Mouse (Mus musculus) central nervous system, embryonic 11.5 days (tissue): ENCODE data around the gene Timeless. TPM values are rescaled to one million over a fixed set of nuclear protein-coding genes. Genes with fewer than 3 reads are reported as not detected.

ENCODE experiments used
- polyA plus RNA-seq: library from polyadenylated mRNA; depleted of rRNA; stranded (reverse); fragments of >200 nt; gene quantifications from 2 replicates; pipeline ENCODE4 v1.2.3, GENCODE M21; 2012; rRNA removed

Gene Timeless
- 42.7 and 53.6 TPM in 2 replicates for polyA plus RNA-seq

DNA sequence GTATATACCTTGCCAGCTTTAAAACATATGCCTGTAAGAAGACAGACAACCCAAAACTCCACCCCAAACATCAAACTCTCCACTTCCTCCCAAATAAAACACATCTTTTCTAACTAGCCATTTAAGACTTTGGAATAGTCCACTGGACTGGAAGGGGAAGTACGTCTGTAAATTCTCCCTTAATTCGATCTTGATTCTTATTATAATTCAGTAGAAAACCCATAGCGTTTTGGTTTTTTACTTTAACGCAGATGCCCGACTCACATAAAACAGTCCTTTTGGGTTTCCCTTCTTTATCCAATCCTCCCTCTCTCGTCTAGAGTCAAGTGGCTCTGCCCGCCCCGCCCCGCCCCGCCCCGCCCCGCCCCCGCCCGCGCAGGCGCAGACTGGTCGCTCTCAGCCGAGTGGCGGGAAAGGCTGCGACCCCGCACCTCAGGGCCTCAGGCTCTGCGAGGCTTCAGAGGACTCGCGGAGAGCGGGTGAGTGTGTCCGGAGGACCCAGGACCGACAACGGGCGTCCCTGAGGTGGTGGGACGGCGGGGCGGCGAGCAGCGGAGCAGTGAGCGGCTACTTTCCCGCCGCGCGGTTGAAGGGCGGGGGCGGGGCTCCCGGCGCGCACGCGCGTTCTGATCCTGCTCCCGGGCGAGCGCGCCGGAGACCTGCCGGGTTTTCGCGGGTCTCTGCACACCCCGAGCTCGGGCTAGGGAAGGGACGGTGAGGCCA is at the start of gene Timeless:
Gene Timeless (plus strand): TSS at position 369 of the 723 bp plus-strand sequence.

GRCm38 (mm10) chr10:128194024-128194550 is 37.8 kb upstream of the Timeless start, which contains the start of gene Gls2:
TSS of gene Gls2 (plus strand) at chr10:128194457.

DNA sequence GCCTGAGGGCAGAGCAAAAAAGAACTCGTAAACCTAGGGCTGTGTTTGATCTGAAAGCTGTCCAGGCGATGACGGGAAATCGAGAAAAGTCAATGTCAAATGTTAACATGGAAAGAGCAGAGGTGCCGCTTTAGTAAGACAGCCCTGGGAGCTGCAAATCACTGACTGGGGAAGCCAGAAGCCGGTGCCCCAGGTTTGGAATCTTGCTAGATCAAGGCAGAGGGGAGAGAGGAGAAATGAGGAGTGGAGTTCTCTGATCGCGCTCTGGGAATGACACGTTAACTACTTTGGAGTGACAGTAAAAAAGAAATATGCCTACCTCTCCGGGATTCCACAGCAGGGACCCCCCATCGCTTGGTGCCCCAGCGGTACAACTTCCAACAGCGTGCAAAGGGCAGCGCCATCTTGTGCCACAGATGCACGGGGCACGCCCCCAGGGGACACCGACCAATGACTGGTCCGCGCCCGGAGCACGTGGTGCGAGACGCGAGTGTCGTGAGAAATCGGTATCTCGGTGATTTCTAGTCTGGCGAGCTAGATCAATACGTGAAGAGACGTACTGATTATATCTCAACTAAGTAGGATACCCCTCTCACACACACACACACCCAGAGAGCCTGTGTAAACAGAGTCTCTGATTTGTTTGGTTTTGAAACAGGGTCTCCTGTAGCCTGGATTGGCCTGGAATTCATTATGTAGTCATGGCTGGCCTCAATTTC is 20.3 kb upstream of the Timeless start, which contains the start of gene Spryd4:
Gene Spryd4 (minus strand): TSS at position 418 of the 719 bp plus-strand sequence.

DNA sequence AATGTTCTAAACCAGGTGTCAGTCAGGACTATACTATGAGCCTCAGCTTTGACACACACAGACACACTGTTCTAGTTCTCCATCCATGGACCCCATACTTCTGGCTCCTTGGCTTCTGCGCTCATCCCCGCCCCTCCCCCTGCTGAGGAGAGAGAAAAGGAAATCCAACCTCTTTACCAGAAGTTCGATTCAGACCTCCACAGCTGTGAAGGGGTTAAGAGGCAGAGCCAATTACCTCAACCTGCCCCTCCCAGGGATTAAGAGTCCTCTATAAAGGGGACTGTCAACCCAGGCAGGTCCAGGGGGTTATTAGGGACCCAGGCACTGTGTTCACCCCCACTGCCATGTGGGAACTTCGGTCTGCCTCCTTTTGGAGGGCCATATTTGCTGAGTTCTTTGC is 6.3 kb upstream of the Timeless start, which contains the start of gene Mip:
Gene Mip (plus strand): TSS at position 301 of the 400 bp plus-strand sequence.

GRCm38 (mm10) chr10:128253677-128254255 is 21.9 kb downstream of the Timeless start, which contains the start of gene Apon:
TSS of gene Apon (plus strand) at chr10:128254096.

DNA sequence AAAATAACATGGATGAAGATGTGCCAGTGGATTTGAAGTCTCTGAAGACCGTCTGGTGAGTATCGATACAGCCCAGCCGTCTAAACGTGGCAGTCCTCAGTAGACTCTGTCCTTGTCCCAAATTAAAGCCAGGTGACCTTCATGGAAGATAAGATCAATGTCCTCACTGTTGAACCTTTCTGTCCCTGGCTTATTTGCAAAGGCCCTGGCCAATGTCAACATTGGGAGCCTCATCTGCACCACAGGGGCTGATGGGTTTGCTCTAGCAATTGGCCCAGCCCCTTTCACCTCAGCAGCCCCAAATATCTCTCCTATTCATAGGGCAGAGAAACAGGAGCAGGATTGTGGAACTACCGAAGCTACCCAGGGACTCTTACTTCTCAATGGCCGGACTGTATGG is 36.5 kb downstream of the Timeless start, which contains the start of gene Apof:
Gene Apof (plus strand): TSS at position 301 of the 400 bp plus-strand sequence.

GRCm38 (mm10) chr10:128270287-128270841 is 38.5 kb downstream of the Timeless start, which contains the start of gene Stat2:
TSS of gene Stat2 (plus strand) at chr10:128270559.

DNA sequence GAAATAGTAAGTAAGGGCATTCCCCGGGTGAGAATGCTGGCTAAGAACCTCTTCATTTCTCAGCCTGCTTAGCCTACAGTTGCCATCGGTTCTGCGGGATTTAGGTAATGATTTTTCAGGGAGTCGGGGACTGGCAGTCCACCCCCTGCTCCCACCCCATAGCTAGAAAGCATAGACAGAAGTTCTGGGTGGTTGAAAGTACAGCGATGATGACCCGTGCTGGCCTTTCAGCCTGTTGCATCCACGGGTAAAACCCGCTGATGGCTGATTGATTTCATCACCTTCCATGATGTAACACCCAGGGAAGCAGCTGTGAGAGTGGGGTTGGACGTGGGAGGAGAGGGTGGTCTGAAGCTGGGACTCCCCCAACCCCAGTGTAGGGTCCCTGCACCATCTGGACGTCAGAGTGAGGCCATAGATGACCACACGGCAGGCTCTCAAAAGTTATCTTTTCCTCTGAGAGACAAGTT is 66.9 kb downstream of the Timeless start, which contains the start of gene Il23a:
Gene Il23a (minus strand): TSS at position 51 of the 470 bp plus-strand sequence.

Other genes starting within 250 kb of the Timeless start
- gene Hsd17b6, start 224.5 kb upstream of the Timeless start, polyA plus RNA-seq, result not detected in 2 replicates
- gene Prim1, start 216.9 kb upstream of the Timeless start, polyA plus RNA-seq, result 73.8 and 80.4 TPM in 2 replicates
- 619 and 820 TPM in 2 replicates for gene Naca, start 196.5 kb upstream of the Timeless start, polyA plus RNA-seq
- gene Ptges3, start 173.1 kb upstream of the Timeless start, polyA plus RNA-seq, result 129 and 150 TPM in 2 replicates
- gene Atp5b, start 148.8 kb upstream of the Timeless start, polyA plus RNA-seq, result 1,057 and 1,253 TPM in 2 replicates
- 31.9 and 36.9 TPM in 2 replicates for gene Baz2a, start 140.5 kb upstream of the Timeless start, polyA plus RNA-seq
- gene Rbms2, start 51.8 kb upstream of the Timeless start, polyA plus RNA-seq, result 33.3 and 69.7 TPM in 2 replicates
- gene Gls2, start 37.6 kb upstream of the Timeless start, polyA plus RNA-seq, result 2.6 and 4.6 TPM in 2 replicates
- 13.5 and 17.9 TPM in 2 replicates for gene Spryd4, start 20.3 kb upstream of the Timeless start, polyA plus RNA-seq
- gene Mip, start 6.2 kb upstream of the Timeless start, polyA plus RNA-seq, result 0.13 and 0.30 TPM in 2 replicates
- 0.98 and 1.0 TPM in 2 replicates for gene Apon, start 22.0 kb downstream of the Timeless start, polyA plus RNA-seq
- gene Apof, start 36.6 kb downstream of the Timeless start, polyA plus RNA-seq, result 0.80 and 1.4 TPM in 2 replicates
- gene Stat2, start 38.5 kb downstream of the Timeless start, polyA plus RNA-seq, result 21.3 and 22.5 TPM in 2 replicates
- 0.11 and 0.17 TPM in 2 replicates for gene Il23a, start 66.7 kb downstream of the Timeless start, polyA plus RNA-seq
- 45.0 and 49.8 TPM in 2 replicates for gene Pan2, start 71.3 kb downstream of the Timeless start, polyA plus RNA-seq
- gene Cnpy2, start 90.4 kb downstream of the Timeless start, polyA plus RNA-seq, result 134 and 148 TPM in 2 replicates
- 120 and 162 TPM in 2 replicates for gene Cs, start 105.7 kb downstream of the Timeless start, polyA plus RNA-seq
- 32.1 and 35.4 TPM in 2 replicates for gene Coq10a, start 136.9 kb downstream of the Timeless start, polyA plus RNA-seq
- gene Ankrd52, start 145.1 kb downstream of the Timeless start, polyA plus RNA-seq, result 45.2 and 47.7 TPM in 2 replicates
- gene Slc39a5, start 169.2 kb downstream of the Timeless start, polyA plus RNA-seq, result 0.65 and 1.1 TPM in 2 replicates
- 80.3 and 86.7 TPM in 2 replicates for gene Nabp2, start 179.4 kb downstream of the Timeless start, polyA plus RNA-seq
- gene Rnf41, start 179.6 kb downstream of the Timeless start, polyA plus RNA-seq, result 36.8 and 42.2 TPM in 2 replicates
- 251 and 263 TPM in 2 replicates for gene Smarcc2, start 227.2 kb downstream of the Timeless start, polyA plus RNA-seq